In the genomic region with DNA sequence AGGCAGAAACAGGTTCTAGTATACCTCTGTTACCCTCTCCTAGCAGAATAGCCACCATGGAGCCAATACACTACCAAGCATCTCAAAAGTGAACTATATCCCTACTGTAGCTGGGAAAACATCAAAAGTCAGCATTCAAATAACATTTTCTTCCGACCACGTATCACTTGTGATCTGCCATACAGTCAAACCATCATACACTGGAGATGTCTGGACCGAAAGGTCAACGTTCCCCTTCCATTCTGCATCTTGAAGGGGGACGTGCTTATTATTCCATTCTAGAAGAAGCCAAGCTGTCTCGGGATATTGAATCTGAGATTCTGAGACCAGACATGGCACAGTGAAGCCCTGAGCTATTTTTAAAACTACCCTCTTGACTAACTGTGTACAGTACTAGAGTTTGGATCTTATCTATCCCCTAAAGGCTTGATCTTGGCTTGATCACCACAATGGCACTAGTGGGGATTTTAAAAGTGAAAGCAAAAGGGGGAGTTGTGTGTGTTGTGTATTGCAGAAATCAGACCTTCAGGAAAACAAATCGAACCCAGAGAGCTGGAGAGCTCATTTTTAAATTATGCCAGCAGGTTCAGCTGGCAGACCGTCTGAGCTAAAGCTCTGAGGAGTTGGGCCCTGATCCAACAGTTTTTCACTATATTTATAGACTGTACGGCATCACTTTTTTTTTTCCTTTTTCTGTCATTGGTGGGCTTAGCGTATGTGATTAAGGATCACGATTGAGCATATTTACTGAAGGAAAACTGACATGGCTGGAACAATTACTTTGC, we compare ENCODE assay signal across 9 mouse cellular contexts.
DNase-seq lines count a peak whose midpoint lies in the region; ATAC-seq lines count a peak whose summit lies in the region.
"Had no signal": no experiment of that assay in that cellular context is flagged by ENCODE, and none has a peak within 500 bp of the region (broad histone marks: within the 10 kb centered on the region; RNA-seq: fewer than 3 reads in every experiment).

No protein-coding gene starts in this region.

- no peak for ATAC-seq in kidney, embryonic 15.5 days (replicated peaks; ENCODE audit: low FRiP score)
- peak; percentile 56 for ATAC-seq in CD4-positive, CD25-positive, alpha-beta regulatory T cell, adult 4 months

- no peaks in the 10 kb centered on the region for H3K9me3 ChIP-seq in kidney, embryonic 15.5 days (replicated peaks)

- no peaks in the 10 kb centered on the region for H3K36me3 ChIP-seq in kidney, embryonic 15.5 days

- peak overlapping the region; percentile 54; the same call in 1 of the 2 replicates for H3K27ac ChIP-seq in kidney, embryonic 15.5 days
- H3K27ac ChIP-seq: macrophage had no signal

- no peaks in the 10 kb centered on the region for H3K27me3 ChIP-seq in kidney, embryonic 15.5 days

- no peak overlapping the region for H3K4me2 ChIP-seq in kidney, embryonic 15.5 days

- WGBS in kidney, embryonic 15.5 days: 78% methylated on average over 11 of the region's 11 CpGs

- no peak overlapping the region for H3K4me3 ChIP-seq in kidney, embryonic 15.5 days (replicated peaks)

- peaks cover 12% of the 10 kb centered on the region for H3K4me1 ChIP-seq in kidney, embryonic 15.5 days

- H3K9ac ChIP-seq in kidney, embryonic 15.5 days: no peak overlapping the region

- peak; percentile 34 for DNase-seq in adrenal gland, postnatal 14 days
- DNase-seq in adrenal gland, postnatal 25 days: no peak
- no peak for DNase-seq in kidney, adult 8-10 months
- DNase-seq in heart, postnatal 4 days: peak; percentile 21
- DNase-seq in MN1 (ENCODE audit: low spot score): no peak
- DNase-seq in ovary, postnatal 14 days (ENCODE audit: low spot score): no peak

Comparison
In these comparisons a context has a peak if more than half of its experiments do, and no peak if none do; other contexts are left out.
1. DNase-seq: peak in adrenal gland, postnatal 14 days (single experiment) and heart, postnatal 4 days (single experiment); none in adrenal gland, postnatal 25 days (single experiment), kidney, adult 8-10 months (0 of 2), MN1 (single experiment) and ovary, postnatal 14 days (single experiment).